Mouse (Mus musculus) cerebellum, postnatal 14 days (tissue): ENCODE measurements around the gene Ptgir.

ENCODE experiments used
- DNase-seq, 2 experiments: peaks; one replicate each; pipeline ENCODE4 v3.0.0; 2021; ENCODE audit warnings: mixed read lengths in 2 of 2

Ptgir gene

DNA sequence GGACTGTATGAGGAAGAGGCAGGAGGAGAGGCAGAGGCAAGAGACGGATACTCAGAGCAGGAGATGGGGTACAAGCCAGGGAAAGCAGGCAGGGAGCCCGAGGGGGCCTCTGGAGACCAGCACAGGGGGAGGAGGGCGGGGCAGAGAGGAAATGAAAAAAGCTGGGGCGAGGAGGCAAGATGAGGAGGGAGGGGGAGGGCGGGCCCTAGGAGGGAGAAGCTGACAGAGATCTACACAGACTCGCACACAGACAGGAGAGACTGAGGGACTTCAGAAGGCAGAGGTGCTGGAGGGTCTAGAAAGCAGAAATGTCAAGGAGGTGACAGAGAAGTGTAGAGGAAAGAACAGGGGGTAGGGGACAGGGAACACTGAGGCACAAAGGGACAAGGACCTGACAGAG is at the start of gene Ptgir:
Gene Ptgir, plus strand, starts transcription at position 210 of the 400 bp plus-strand sequence.
- DNase-seq: no peak

DNA sequence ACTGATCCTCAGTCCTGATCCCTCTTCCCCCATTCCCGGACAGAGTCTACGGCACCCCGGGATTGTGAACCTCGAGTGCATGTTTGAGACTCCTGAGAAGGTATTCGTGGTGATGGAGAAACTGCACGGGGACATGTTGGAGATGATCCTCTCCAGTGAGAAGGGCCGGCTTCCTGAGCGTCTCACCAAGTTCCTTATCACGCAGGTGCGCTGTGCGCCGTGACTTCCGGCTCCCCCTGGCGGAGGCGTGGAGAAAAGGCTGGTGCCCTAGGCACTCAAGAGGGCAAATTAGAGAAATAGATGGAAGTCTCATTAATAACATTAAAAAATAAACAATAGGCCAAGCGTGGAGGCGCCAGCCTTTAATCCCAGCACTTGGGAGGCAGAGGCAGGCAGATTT is 48.0 kb upstream of the Ptgir start:
- DNase-seq: peak; percentile 72 to 76

DNA sequence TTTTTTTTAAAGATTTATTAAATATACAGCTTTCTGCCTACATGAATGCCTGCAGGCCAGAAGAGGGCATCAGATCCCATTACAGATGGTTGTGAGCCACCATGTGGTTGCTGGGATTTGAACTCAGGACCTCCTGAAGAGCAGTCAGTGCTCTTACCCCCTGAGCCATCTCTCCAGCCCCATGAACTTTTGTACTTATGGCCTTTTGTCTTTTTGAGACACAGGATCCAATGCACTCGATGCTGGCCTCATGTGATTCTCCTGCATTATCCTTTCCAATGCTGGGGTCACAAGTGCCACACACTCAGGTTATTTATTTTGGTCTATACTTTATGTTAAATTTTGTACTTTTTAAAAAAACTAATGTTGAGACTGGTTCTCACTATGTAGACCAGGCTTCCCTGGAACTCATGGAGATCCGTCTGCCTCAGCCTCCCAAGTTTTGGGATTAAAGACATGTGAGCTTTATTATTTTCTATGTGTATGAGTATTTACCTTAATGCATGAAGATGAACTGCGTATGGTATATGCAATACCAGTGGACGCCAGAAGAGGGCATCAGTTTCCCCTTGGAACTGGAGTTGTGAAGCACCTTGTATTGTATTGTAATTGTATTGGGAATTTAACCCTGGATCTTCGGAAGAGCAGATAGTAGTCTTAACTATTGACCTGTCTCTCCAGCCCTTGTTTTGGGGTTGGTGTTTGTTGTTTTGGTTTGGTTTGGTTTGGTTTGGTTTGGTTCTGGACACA is 46.2 kb upstream of the Ptgir start:
- peak; percentile 78 to 87 for DNase-seq

DNA sequence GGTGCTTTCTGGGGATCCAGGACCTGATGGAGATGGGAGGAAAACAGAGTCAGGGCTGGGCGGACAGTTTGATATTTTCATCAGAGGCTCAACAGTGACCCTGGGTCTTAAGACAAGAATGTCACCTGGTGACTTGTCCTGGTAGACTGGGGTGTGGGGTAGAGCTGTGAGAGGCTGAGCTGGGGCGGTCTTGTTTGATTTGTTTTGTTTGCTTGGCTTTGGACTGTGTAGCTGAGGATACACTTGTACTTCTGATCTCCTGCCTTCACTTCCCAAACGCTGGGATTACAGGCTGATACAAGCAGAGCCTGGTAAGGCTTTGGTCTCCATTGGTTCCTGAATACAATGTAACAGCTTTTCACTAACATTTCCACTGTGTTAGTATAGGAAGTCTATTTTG is 38.8 kb upstream of the Ptgir start:
- no peak for DNase-seq

DNA sequence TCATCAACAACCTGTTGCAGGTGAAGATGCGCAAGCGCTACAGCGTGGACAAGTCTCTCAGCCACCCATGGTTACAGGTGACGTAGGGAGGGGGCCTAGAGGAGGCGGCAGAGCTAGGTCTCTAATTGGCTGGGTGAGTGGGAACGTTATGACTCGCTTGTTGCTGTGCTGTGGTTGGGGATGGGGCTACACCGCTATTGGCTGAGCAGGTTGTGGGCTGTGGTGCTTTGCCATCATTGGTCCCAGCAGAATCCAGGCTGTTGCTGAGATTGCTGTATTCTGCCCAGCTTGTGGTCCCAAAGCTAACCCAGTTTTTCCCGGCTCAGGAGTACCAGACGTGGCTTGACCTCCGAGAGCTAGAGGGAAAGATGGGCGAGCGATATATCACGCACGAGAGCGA is 36.8 kb upstream of the Ptgir start:
- DNase-seq: peak; percentile 92 to 94

DNA sequence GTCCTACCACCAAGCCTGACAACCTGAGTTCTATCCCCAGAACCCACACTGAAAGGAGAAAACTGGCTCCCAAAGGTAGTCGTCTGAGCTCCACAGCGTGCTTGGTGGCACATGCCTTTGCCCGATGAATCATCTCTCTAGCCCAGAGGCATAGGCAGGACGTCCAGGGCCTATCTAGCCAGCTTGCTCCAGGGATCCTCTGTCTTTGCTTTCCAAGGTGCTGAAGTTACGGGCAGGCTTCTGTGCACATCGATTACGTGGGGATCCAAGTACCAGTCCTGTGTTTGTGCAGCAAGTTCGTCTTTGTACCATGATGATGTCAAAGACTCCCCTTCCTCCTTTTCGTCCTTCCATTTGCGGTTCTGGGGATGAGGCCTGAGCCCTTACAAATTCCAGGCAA is 34.7 kb upstream of the Ptgir start:
- no peak for DNase-seq

DNA sequence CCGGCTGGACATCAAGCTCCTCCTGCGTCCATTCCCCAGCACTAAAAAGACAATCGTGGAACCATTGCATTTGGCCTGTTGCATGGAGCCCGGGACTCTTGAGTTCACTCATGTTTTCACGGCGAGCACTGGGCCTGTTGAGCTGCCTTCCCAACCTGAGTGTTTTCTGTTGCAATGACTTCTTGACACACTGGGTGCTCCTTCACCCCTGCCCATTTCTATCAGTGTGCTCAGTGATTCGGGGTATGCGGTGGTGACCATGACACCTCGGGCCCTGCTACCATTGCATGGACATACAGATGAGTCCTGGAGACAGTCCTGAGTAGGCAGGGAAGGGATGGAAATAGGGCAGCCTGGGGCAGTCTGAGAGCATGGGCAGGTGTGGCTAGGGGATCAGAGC is 33.8 kb upstream of the Ptgir start:
- DNase-seq: no peak

DNA sequence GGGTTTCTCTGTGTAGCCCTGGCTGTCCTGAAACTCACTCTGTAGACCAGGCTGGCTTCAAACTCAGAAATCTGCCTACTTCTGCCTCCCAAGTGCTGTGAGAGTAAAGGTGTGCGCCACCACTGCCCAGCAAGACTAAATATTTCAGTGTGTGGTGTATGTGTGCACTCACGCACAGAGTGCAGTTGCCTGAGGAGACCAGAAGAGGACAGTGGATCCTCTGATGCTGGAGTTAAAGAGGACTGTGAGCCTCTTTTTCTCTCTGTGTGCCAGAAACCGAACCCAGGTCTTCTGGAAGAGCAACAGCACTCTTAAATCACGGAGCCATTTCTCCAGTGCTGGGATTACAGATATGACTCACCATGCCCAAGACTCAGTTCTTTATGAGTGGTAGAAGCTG is 32.9 kb upstream of the Ptgir start:
- no peak for DNase-seq

DNA sequence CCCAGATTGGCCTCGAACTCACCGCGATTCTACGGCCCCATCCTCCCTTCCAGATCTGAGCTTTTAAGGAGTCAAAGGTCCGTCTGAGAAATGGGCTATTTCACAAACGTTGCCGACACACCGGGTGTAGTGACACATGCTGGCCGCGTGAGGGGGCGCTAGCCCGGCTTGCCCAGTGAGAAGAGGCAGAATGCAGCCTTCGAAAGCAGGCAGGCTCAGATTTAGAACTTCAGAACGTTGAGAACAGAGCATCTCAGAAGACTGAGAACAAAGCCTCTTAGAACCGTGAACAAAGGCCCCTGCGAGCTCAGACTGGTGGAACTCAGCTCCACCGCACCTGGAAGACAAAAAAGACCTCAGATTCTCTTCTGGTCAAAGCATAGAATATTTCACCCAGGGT is 32.1 kb upstream of the Ptgir start:
- DNase-seq: peak; percentile 84 to 85

DNA sequence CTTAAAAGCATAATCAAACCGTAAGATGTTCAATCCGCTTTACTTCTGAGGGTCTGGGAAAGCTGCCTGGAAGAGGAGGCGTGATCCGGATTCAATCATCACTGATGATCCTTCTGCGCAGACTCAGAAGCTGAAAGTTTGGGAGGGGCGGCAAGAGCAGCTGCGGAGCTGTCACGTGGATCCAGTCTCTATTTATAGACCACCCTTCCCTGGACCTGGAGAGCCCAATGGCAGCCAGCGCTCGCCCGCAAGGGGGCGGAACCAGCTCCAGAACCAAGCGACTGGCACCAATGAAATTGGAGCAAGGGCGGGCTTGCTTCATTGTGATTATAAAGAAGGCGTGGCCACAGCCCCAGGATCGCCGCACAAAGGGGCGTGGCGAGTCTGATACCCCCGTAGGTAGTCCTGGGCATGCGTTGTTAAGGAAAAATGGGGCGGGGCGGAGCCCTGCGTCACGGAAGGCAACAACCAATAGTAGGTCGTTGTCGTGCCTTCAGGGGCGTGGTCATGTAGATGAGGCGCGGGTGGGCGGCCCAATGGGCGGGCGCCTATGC is 31.5 kb upstream of the Ptgir start:
- peak; percentile 99 to 100 for DNase-seq

DNA sequence AGATGAGACGGTGACA is 31.2 kb upstream of the Ptgir start, which contains the start of gene Dact3:
Gene Dact3, plus strand, starts transcription at position 8 of the 16 bp plus-strand sequence.
- DNase-seq: no peak

DNA sequence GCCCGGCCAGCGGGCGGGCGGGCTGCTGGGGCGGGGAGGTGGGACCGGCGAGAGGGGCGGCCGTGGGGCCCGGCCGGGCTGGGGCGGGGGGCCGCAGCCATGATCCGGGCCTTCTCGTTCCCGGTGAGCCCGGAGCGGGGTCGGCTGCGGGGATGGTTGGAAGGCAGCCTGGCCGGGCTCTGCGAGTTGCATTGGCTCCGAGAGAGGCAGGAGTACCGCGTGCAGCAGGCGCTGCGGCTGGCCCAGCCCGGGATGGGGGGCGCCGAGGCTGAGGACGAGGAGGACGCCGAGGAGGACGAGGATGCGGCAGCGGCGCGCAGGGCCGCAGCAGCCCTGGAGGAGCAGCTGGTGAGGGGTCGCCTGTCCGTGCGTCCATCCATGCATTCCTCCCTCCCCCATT is 31.0 kb upstream of the Ptgir start:
- DNase-seq: no peak

DNA sequence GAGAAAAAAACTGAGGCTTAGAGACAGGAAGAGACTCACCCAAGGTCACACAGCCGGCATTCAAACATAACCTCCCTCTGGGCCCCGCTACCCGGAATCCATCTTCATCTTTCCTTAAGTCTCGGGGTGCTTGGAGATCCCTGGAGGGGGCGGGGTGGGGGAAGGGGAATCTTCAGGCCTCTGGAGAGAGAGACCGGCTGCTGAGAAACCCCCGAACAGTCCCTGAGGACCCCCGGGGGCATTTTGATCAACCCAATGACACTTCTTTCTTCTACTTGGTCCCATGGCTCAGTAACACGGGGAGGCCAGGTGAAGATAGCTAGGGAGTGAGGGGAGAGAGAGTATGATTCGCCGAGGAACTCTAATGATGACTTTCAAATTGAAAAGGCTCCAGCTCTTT is 30.3 kb upstream of the Ptgir start:
- DNase-seq: peak in 1 of 2 experiments; percentile 40

DNA sequence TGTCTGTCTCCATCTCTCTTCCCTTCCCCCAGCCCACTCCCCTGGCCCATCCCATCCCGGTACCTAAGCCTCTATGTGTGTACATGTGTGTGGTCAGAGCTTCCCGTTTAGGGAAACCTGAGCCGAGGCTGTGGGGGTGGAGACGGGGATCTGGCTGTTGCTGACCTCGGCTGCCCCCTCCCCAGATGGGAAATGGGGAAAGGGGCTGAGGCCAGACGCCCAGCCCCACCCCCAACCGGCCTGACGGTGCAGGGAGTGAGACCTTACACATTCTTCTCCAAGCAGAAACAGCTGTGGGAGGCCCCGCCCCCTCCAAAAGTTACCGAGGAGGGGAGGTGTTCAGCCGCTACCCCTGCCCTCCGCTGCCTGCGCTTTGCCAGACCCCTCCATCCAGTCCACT is 29.7 kb upstream of the Ptgir start:
- peak in 1 of 2 experiments; percentile 51 for DNase-seq

DNA sequence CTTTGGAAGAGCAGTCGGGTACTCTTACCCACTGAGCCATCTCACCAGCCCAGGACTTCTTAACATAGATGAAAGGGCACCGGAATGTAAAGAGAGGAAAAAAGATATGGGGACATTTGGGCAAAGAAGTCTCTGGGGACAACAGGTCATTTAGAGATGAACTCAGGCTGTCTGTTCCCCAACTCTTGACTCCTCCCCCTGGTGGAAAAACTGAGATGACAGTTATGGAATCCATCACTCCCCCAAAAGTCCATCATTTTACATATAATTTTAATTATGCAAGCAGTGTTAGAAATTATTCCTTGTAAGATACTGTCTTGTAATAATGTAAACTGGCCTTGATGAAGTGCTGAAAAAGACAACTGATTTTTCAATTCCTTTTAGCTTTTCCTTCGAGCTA is 28.6 kb upstream of the Ptgir start:
- DNase-seq: no peak

DNA sequence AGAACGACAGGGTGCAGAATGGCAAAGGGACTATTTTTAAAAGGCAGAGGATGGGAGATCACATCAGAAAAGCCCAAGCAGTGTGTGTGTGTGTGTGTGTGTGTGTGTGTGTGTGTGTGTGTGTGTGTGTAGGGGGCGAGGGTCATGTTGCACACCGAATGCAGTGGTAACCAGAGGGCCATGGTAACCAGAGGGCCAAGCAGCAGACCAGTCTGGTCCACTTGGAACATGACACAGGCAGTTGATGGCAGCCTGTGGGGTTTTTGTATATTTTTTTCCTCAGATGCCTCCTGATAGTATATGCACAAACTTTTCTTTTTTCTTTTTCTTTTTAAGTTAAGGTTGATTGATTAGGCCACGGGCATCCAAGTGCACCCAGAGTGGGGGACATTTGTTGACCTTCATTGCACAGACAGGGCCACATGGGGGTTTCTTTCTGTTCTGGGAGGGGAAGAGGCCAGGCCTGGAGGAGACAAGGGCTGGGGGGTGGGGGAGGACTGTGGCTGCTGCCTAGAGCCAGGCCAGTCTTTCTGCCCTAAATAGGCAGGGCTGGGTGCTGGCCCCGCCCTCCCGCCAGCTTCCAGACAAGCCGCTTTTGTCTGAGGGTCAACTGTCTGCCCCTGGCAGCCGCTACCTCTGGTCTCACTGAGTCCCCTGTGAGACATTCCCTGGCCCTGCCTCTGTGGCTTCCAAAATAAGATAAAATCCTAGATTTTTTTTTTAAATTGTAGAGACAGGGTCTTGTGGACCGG is 26.3 kb upstream of the Ptgir start:
- DNase-seq: no peak

DNA sequence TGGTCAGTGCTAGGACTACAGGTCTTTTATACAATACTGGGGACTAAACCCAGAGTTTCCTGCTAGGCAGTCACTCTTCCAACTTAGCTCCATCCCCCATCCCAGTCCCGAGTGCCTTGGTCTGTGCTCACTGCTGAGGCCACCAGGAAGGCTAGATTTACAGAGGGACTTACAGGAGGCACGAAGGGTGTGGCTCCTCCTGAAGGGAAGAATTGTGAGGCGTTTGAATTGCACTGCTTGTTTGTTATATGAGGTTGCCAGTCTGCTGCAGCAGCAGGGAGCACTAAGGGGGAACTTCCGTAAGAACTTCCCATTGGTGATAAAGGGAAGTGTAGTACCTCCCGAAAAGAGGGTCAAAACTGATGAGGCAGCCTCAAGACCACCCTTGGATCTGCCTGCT is 25.7 kb upstream of the Ptgir start:
- no peak for DNase-seq

DNA sequence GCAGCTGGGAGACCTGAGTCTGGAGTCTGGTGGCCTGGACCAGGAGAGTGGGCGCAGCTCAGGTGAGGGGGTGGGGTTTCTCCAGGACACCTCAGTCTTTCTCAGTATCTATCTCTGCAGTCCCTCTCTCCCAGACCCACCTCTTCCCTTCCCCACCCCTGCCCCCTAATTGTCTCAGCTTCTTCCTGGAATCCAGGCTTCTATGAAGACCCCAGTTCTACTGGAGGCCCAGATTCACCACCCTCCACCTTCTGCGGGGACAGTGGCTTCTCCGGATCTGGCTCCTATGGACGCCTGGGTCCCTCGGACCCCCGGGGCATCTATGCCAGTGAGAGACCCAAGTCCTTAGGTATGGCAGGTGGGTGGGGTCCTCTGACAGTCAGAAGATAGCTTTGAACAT is 23.1 kb upstream of the Ptgir start:
- DNase-seq: no peak

DNA sequence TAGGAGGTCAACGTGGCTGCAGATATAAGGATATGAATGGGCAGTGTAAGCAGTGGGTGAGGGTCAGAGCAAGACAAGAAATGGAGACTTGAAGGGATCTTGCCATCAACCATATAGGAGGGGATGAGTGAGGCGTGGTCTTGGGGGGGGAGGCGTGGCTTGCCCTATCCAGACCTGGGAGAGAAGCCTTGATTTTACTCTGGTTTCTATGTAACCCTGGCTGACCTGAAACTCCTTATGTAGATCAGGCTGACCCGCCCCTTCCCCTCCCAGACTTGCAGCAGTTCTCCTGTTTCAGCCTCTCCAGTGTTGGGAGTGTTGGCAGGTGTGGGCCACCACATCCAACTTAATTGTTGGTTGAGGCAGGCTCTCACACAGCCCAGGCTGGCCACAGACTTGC is 22.0 kb upstream of the Ptgir start:
- no peak for DNase-seq

DNA sequence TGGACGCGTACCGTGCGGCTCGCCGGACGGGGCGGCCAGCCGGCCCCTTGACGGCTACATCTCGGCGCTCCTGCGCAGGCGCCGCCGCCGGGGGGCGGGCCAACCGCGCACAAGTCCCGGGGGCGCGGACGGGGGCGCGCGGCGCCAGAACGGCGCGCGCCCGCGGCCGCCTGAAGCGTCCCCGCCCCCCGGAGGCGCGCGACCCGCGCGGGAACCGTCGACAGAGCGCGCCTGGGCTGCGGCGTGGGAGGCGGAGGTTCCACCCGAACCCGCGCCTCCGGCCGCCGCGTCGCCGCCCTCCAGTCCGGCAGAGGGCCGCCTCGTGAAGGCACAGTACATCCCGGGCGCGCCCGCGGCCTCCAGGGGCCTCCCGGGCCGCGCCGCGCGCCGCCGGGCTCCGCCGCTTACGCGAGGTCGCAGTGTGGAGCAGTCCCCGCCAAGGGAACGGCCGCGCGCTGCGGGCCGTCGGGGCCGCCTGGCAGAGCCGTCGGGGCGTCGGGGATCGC is 21.0 kb upstream of the Ptgir start:
- no peak for DNase-seq

DNA sequence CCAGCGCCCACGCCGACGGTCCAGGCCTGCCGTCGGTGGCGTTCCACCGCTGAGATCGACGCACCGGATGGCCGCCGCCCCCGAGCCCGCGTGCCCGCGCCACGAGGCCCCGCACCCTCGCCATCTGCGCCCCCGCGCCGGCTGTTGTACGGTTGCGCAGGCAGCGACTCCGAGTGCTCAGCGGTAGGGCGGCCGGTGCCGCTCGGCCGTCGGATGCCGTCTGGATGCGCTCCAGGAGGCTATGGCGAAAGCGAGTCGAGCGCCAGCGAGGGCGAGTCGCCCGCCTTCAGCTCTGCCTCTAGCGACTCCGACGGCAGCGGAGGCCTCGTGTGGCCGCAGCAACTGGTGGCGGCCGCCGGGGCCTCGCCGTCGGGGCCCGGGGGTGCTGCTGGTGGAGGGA is 20.4 kb upstream of the Ptgir start:
- DNase-seq: peak in 1 of 2 experiments; percentile 65

DNA sequence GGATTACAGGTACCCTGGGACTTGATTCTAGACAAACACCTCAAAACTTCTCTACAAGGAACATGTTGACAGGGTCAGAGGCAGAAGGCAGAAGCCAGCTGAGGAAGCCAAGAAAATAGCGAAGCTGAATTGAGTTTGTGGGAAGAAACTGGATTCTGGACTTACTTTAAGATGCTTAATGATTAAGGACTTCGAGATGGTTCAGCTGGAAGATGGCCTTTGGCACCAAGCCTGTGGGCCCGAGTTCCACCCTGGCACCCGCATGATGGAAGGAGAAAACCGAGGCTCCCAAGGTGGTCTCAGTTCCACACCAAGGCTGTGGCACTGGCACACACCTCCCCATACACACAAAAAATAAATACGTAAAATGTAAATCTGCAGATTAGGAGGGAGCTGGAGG is 15.8 kb upstream of the Ptgir start:
- no peak for DNase-seq

DNA sequence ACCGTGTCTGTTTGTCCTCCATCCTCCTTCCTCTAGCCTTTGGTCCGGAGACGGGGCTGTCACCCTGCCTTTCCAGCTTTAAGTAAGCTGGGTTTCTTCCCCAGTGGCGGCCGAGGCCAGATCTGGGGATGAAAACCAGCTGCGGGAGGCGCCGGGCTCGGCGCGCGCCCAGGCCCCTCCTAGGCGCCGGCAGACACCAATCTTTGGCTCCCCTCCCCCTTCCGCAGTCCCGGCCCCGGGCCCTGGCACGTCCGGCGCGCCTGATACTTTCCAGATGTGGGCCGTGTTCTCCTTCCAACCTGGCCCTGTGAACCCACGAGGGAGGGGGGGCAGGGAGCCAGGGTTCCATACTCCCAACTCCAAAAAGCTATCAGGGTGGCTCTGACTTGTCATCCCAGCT is 15.3 kb upstream of the Ptgir start:
- DNase-seq: no peak

DNA sequence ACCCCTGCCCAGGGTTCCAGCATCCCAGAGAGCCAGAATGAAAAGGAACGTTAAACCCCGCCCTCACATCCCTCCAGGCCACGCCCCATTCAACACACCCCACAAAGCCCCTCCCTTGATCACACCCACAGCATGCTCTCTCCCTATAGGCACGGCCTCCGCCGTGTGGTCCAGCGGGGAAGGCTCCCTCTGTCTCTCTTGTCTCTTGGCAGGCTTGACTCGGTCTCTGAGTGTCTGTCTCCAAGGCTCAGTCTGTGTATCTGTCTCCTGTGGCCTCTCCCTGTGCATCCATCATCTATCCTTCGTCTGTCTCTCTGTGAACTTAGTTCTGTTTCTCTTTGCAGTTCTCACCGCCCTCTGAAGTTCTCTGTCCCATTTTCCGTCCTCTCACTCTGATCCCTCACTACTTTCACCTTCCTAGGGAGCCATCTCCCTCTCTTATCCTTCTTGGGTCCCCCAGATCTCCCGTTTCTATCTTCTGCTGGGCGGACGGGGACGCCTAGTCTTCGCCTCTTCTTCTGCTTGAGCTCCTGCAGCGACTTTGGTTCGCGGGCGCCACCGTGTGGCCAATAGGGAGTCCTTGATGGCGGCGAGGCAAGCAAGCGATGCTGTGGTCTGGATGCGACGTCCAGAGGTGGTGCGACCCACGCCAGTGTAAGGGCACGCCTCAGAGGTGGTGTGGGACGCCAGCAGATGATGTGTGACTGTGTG is 14.5 kb upstream of the Ptgir start, which contains the start of gene Gng8:
Gene Gng8, plus strand, starts transcription at position 146 of the 711 bp plus-strand sequence.
- DNase-seq: peak; percentile 90 to 92
